Mouse (Mus musculus): ENCODE measurements around the gene Gm17657. TPM values are rescaled to one million over a fixed set of nuclear protein-coding genes. Genes with fewer than 3 reads are reported as not detected.

The Gm17657 gene
- polyA plus RNA-seq, 1 experiment from 2014 or later, result not detected

GRCm38 (mm10) chr17:29514435-29514834 lies 35.0 kb downstream of the Gm17657 start:
- WGBS, result 2% methylated on average over 11 of the region's 11 CpGs
- H3K9ac ChIP-seq, result no peak overlapping the region
- ATAC-seq (ENCODE audit: insufficient number of reproducible peaks, insufficient read depth, low FRiP score, low TSS enrichment), result no peak

GRCm38 (mm10) chr17:29513044-29513730 lies 36.3 kb downstream of the Gm17657 start:
- Histone ChIP-seq H3K4me2 (replicated peaks) (no peak overlapping the region), H3K4me3 (no peak overlapping the region), H3K9me3 (no peaks in the 10 kb centered on the region), H3K9ac (no peak overlapping the region), H3K4me1 (no peaks in the 10 kb centered on the region), H3K27ac (no peak overlapping the region), H3K27me3 (no peaks in the 10 kb centered on the region), H3K36me3 (no peaks in the 10 kb centered on the region)
- ATAC-seq (ENCODE audit: insufficient number of reproducible peaks, insufficient read depth, low FRiP score, low TSS enrichment), result no peak
- whole genome bisulfite sequencing, result 32% methylated on average over 13 of the region's 13 CpGs

More at GRCm38 (mm10) chr17:29514435-29514834, 35.0 kb downstream of the Gm17657 start:
- Histone ChIP-seq H3K9me3 (no peaks in the 10 kb centered on the region), H3K27me3 (no peaks in the 10 kb centered on the region), H3K4me3 (no peak overlapping the region), H3K4me1 (no peaks in the 10 kb centered on the region), H3K27ac (no peak overlapping the region), H3K36me3 (no peaks in the 10 kb centered on the region), H3K4me2 (replicated peaks) (no peak overlapping the region; the same call in 1 of the 2 replicates)

- no peak overlapping the region for H3K4me2 ChIP-seq (replicated peaks)
- no peaks in the 10 kb centered on the region for H3K27me3 ChIP-seq
- no peaks in the 10 kb centered on the region for H3K36me3 ChIP-seq
- WGBS, result 58% methylated on average over 8 of the region's 8 CpGs
- no peaks in the 10 kb centered on the region for H3K4me1 ChIP-seq
- ATAC-seq (ENCODE audit: insufficient number of reproducible peaks, insufficient read depth, low FRiP score, low TSS enrichment), result no peak
- H3K4me3 ChIP-seq, result no peak overlapping the region
- no peak overlapping the region for H3K9ac ChIP-seq
- H3K9me3 ChIP-seq, result no peaks in the 10 kb centered on the region
- H3K27ac ChIP-seq, result no peak overlapping the region
Observed at GRCm38 (mm10) chr17:29510691-29511090, 38.7 kb downstream of the Gm17657 start.

- Histone ChIP-seq H3K4me3 (no peak overlapping the region), H3K36me3 (no peaks in the 10 kb centered on the region), H3K4me2 (replicated peaks) (no peak overlapping the region), H3K27me3 (no peaks in the 10 kb centered on the region), H3K9ac (no peak overlapping the region), H3K9me3 (no peaks in the 10 kb centered on the region), H3K4me1 (no peaks in the 10 kb centered on the region), H3K27ac (no peak overlapping the region)
- no peak for ATAC-seq (ENCODE audit: insufficient number of reproducible peaks, insufficient read depth, low FRiP score, low TSS enrichment)
- 70% methylated on average over 12 of the region's 12 CpGs for WGBS
Observed at GRCm38 (mm10) chr17:29508927-29509608, 40.4 kb downstream of the Gm17657 start.

- Histone ChIP-seq H3K4me3 (no peak overlapping the region), H3K9ac (no peak overlapping the region), H3K4me2 (replicated peaks) (no peak overlapping the region), H3K9me3 (no peaks in the 10 kb centered on the region), H3K27ac (no peak overlapping the region), H3K4me1 (no peaks in the 10 kb centered on the region), H3K36me3 (no peaks in the 10 kb centered on the region), H3K27me3 (0 out of 2 replicates have a peak, but pooled peaks cover 5% of the 10 kb centered on the region)
- WGBS, result 76% methylated on average over 5 of the region's 5 CpGs
- ATAC-seq (ENCODE audit: insufficient number of reproducible peaks, insufficient read depth, low FRiP score, low TSS enrichment), result no peak
Observed at GRCm38 (mm10) chr17:29503700-29504099, 45.7 kb downstream of the Gm17657 start.

GRCm38 (mm10) chr17:29502669-29503665 lies 46.5 kb downstream of the Gm17657 start:
- Histone ChIP-seq H3K4me1 (no peaks in the 10 kb centered on the region), H3K4me2 (replicated peaks) (peak overlapping the region; percentile 35), H3K9ac (no peak overlapping the region), H3K36me3 (no peaks in the 10 kb centered on the region), H3K9me3 (no peaks in the 10 kb centered on the region), H3K27ac (no peak overlapping the region), H3K27me3 (0 out of 2 replicates have a peak, but pooled peaks cover 5% of the 10 kb centered on the region), H3K4me3 (no peak overlapping the region)
- no peak for ATAC-seq (ENCODE audit: insufficient number of reproducible peaks, insufficient read depth, low FRiP score, low TSS enrichment)
- WGBS, result 14% methylated on average over 32 of the region's 32 CpGs

GRCm38 (mm10) chr17:29502005-29502668 lies 47.3 kb downstream of the Gm17657 start:
- Histone ChIP-seq H3K36me3 (no peaks in the 10 kb centered on the region), H3K27me3 (0 out of 2 replicates have a peak, but pooled peaks cover 5% of the 10 kb centered on the region)

GRCm38 (mm10) chr17:29500802-29501469 lies 48.5 kb downstream of the Gm17657 start:
- H3K4me3 ChIP-seq, result no peak overlapping the region
- H3K36me3 ChIP-seq, result 0 out of 2 replicates have a peak, but pooled peaks cover 4% of the 10 kb centered on the region
- H3K4me2 ChIP-seq (replicated peaks), result no peak overlapping the region
- WGBS, result 81% methylated on average over 17 of the region's 17 CpGs
- ATAC-seq (ENCODE audit: insufficient number of reproducible peaks, insufficient read depth, low FRiP score, low TSS enrichment), result no peak
- H3K4me1 ChIP-seq, result no peaks in the 10 kb centered on the region
- H3K9ac ChIP-seq, result no peak overlapping the region
- H3K27me3 ChIP-seq, result 0 out of 2 replicates have a peak, but pooled peaks cover 5% of the 10 kb centered on the region
- H3K27ac ChIP-seq, result no peak overlapping the region
- H3K9me3 ChIP-seq, result no peaks in the 10 kb centered on the region

More at GRCm38 (mm10) chr17:29502005-29502668, 47.3 kb downstream of the Gm17657 start:
- Histone ChIP-seq H3K4me2 (replicated peaks) (no peak overlapping the region), H3K4me3 (no peak overlapping the region), H3K9ac (no peak overlapping the region), H3K9me3 (no peaks in the 10 kb centered on the region), H3K27ac (no peak overlapping the region), H3K4me1 (no peaks in the 10 kb centered on the region)
- no peak for ATAC-seq (ENCODE audit: insufficient number of reproducible peaks, insufficient read depth, low FRiP score, low TSS enrichment)
- WGBS, result 73% methylated on average over 7 of the region's 7 CpGs

GRCm38 (mm10) chr17:29500243-29500740 lies 49.1 kb downstream of the Gm17657 start:
- 0 out of 2 replicates have a peak, but pooled peaks cover 4% of the 10 kb centered on the region for H3K36me3 ChIP-seq
- H3K4me2 ChIP-seq (replicated peaks), result no peak overlapping the region
- H3K4me1 ChIP-seq, result no peaks in the 10 kb centered on the region
- H3K27me3 ChIP-seq, result 0 out of 2 replicates have a peak, but pooled peaks cover 5% of the 10 kb centered on the region
- no peaks in the 10 kb centered on the region for H3K9me3 ChIP-seq
- WGBS, result 73% methylated on average over 7 of the region's 7 CpGs
- no peak overlapping the region for H3K9ac ChIP-seq
- H3K4me3 ChIP-seq, result no peak overlapping the region
- no peak overlapping the region for H3K27ac ChIP-seq
- ATAC-seq (ENCODE audit: insufficient number of reproducible peaks, insufficient read depth, low FRiP score, low TSS enrichment), result no peak

- Histone ChIP-seq H3K4me3 (no peak overlapping the region), H3K9me3 (no peaks in the 10 kb centered on the region), H3K4me1 (no peaks in the 10 kb centered on the region), H3K4me2 (replicated peaks) (no peak overlapping the region), H3K27me3 (0 out of 2 replicates have a peak, but pooled peaks cover 5% of the 10 kb centered on the region), H3K9ac (no peak overlapping the region), H3K36me3 (peaks cover 8% of the 10 kb centered on the region), H3K27ac (no peak overlapping the region)
- no peak for ATAC-seq (ENCODE audit: insufficient number of reproducible peaks, insufficient read depth, low FRiP score, low TSS enrichment)
- WGBS, result 72% methylated on average over 6 of the region's 6 CpGs
Observed at GRCm38 (mm10) chr17:29499511-29499910, 49.9 kb downstream of the Gm17657 start.

Data from embryonic facial prominence, embryonic 12.5 days (tissue).